Mouse (Mus musculus): ENCODE results near the gene Gjb4. TPM values are rescaled to one million over a fixed set of nuclear protein-coding genes. Genes with fewer than 3 reads are reported as not detected.

Gjb4 gene
- polyA plus RNA-seq, 1 experiment: 9.0 TPM

DNA sequence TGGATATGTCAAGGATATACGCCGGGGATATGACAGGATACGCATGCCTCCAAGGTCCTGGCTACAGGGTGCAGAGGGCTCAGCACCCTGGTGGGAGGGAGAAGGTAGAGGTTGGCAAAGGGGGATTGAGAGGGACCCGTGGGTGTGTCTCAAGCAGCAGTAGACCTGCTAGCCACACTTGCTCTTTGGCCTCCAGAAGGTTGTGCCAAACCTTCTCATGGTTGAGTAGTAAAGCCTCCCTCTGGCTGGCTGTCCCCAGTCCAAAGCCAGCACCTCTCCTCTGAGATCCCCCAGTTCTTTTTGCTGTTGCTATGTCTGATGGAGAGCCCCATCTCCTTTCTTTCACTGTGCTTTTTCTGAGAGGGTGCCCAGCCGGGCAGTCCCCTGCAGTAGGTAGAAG is 28.6 kb downstream of the Gjb4 start:
- Histone ChIP-seq H3K4me3 (ENCODE audit: insufficient read depth, poor library complexity, severe bottlenecking) (no peak overlapping the region), H3ac (ENCODE audit: control insufficient read depth, insufficient read length, low read depth) (no peak overlapping the region), H3K79me2 (ENCODE audit: control insufficient read depth, insufficient read depth) (no peaks in the 10 kb centered on the region), H3K27me3 (ENCODE audit: control insufficient read depth, insufficient read depth, insufficient read length) (no peaks in the 10 kb centered on the region), H3K36me3 (ENCODE audit: control insufficient read depth, insufficient read depth) (no peaks in the 10 kb centered on the region), H3K79me3 (ENCODE audit: low read depth) (no peaks in the 10 kb centered on the region)
- no peak for TF ChIP-seq MAX (IDR thresholded peaks at IDR 0.05)
- no peak for TF ChIP-seq MYOD1 (IDR thresholded peaks at IDR 0.05; ENCODE audit: control insufficient read depth, insufficient read length, low read depth)
- TF ChIP-seq CTCF (IDR thresholded peaks at IDR 0.05; ENCODE audit: control insufficient read depth, insufficient read depth, insufficient read length): no peak
- TF ChIP-seq CEBPB (IDR thresholded peaks at IDR 0.05; ENCODE audit: low read depth): no peak
- TF ChIP-seq FOSL1 (IDR thresholded peaks at IDR 0.05; ENCODE audit: insufficient read depth, low read length, poor library complexity, severe bottlenecking): no peak
- no peak for TF ChIP-seq MYOG (IDR thresholded peaks at IDR 0.05; ENCODE audit: control insufficient read depth, extremely low read depth, insufficient read length)
- no peak for TF ChIP-seq USF1 (IDR thresholded peaks at IDR 0.05; ENCODE audit: low read depth)

- Histone ChIP-seq H3K36me3 (ENCODE audit: control insufficient read depth, insufficient read depth) (no peaks in the 10 kb centered on the region), H3K79me2 (ENCODE audit: control insufficient read depth, insufficient read depth) (no peaks in the 10 kb centered on the region), H3K27me3 (ENCODE audit: control insufficient read depth, insufficient read depth, insufficient read length) (no peaks in the 10 kb centered on the region), H3K79me3 (ENCODE audit: low read depth) (no peaks in the 10 kb centered on the region), H3ac (ENCODE audit: control insufficient read depth, insufficient read length, low read depth) (no peak overlapping the region), H3K4me3 (ENCODE audit: insufficient read depth, poor library complexity, severe bottlenecking) (no peak overlapping the region)
- TF ChIP-seq CEBPB (IDR thresholded peaks at IDR 0.05; ENCODE audit: low read depth): no peak
- no peak for TF ChIP-seq USF1 (IDR thresholded peaks at IDR 0.05; ENCODE audit: low read depth)
- peak; percentile 67 for TF ChIP-seq CTCF (IDR thresholded peaks at IDR 0.05; ENCODE audit: control insufficient read depth, insufficient read depth, insufficient read length)
- peak; percentile 60 for TF ChIP-seq MAX (IDR thresholded peaks at IDR 0.05)
- TF ChIP-seq MYOG (IDR thresholded peaks at IDR 0.05; ENCODE audit: control insufficient read depth, extremely low read depth, insufficient read length): no peak
Measured at GRCm38 (mm10) chr4:127324759-127325158, 29.1 kb downstream of the Gjb4 start.

DNA sequence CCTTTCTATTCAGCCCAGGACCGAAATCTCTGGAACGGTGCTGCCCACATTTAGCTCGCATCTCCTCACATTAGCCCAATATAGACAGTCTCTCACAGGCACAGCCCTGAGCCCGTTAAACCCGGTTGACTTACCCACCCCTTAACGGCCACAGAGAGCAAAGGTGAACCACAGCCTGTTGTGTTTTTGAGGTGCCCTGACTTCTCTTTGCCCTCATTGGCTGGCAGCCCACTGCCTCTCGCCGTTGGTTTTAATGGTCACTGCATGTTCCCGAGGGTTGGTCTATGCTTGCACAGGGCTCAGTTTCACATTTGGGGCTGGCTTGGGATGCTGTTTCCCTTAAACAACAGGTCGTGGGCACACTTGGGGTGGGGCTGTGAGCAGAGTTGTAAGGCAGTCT is 29.6 kb downstream of the Gjb4 start:
- Histone ChIP-seq H3K27me3 (ENCODE audit: control insufficient read depth, insufficient read depth, insufficient read length) (no peaks in the 10 kb centered on the region), H3K79me2 (ENCODE audit: control insufficient read depth, insufficient read depth) (no peaks in the 10 kb centered on the region), H3K4me3 (ENCODE audit: insufficient read depth, poor library complexity, severe bottlenecking) (no peak overlapping the region), H3K36me3 (ENCODE audit: control insufficient read depth, insufficient read depth) (no peaks in the 10 kb centered on the region), H3ac (ENCODE audit: control insufficient read depth, insufficient read length, low read depth) (no peak overlapping the region), H3K79me3 (ENCODE audit: low read depth) (no peaks in the 10 kb centered on the region)
- TF ChIP-seq MAX (IDR thresholded peaks at IDR 0.05) (no peak), FOSL1 (IDR thresholded peaks at IDR 0.05; ENCODE audit: insufficient read depth, low read length, poor library complexity, severe bottlenecking) (no peak), USF1 (IDR thresholded peaks at IDR 0.05; ENCODE audit: low read depth) (no peak), CEBPB (IDR thresholded peaks at IDR 0.05; ENCODE audit: low read depth) (no peak), MYOD1 (IDR thresholded peaks at IDR 0.05; ENCODE audit: control insufficient read depth, insufficient read length, low read depth) (no peak), CTCF (IDR thresholded peaks at IDR 0.05; ENCODE audit: control insufficient read depth, insufficient read depth, insufficient read length) (no peak), MYOG (IDR thresholded peaks at IDR 0.05; ENCODE audit: control insufficient read depth, extremely low read depth, insufficient read length) (no peak)

DNA sequence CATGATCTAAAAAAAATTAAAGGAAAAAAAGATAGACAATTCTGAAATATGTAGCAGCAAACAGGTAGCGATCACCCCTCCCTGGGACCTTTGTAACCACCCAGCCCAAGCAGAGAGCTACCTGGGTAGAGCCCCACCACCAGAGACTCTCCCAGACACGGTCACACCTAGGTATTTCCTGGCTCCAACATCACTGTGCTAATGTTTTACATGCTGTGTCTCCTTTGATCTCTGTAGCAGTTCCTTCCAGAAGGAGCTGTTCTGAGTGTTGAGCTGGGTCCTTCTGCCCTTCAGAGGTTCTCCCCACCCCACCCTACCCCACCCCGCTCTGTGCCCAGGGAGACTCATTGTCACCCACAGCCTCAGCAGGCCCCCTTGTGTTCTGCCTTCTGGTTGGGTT is 30.2 kb downstream of the Gjb4 start:
- H3K36me3 ChIP-seq (ENCODE audit: control insufficient read depth, insufficient read depth): no peaks in the 10 kb centered on the region
- no peak for TF ChIP-seq CTCF (IDR thresholded peaks at IDR 0.05; ENCODE audit: control insufficient read depth, insufficient read depth, insufficient read length)

GRCm38 (mm10) chr4:127319613-127320012 is 34.3 kb downstream of the Gjb4 start:
- Histone ChIP-seq H3ac (ENCODE audit: control insufficient read depth, insufficient read length, low read depth) (no peak overlapping the region), H3K79me3 (ENCODE audit: low read depth) (no peaks in the 10 kb centered on the region), H3K36me3 (ENCODE audit: control insufficient read depth, insufficient read depth) (no peaks in the 10 kb centered on the region), H3K27me3 (ENCODE audit: control insufficient read depth, insufficient read depth, insufficient read length) (no peaks in the 10 kb centered on the region), H3K4me3 (ENCODE audit: insufficient read depth, poor library complexity, severe bottlenecking) (no peak overlapping the region), H3K79me2 (ENCODE audit: control insufficient read depth, insufficient read depth) (no peaks in the 10 kb centered on the region)
- no peak for TF ChIP-seq USF1 (IDR thresholded peaks at IDR 0.05; ENCODE audit: low read depth)
- peak; percentile 42 for TF ChIP-seq CTCF (IDR thresholded peaks at IDR 0.05; ENCODE audit: control insufficient read depth, insufficient read depth, insufficient read length)
- no peak for TF ChIP-seq MYOG (IDR thresholded peaks at IDR 0.05; ENCODE audit: control insufficient read depth, extremely low read depth, insufficient read length)
- no peak for TF ChIP-seq CEBPB (IDR thresholded peaks at IDR 0.05; ENCODE audit: low read depth)

More for the DNA sequence above, 30.2 kb downstream of the Gjb4 start:
- Histone ChIP-seq H3K79me3 (ENCODE audit: low read depth) (no peaks in the 10 kb centered on the region), H3ac (ENCODE audit: control insufficient read depth, insufficient read length, low read depth) (no peak overlapping the region), H3K4me3 (ENCODE audit: insufficient read depth, poor library complexity, severe bottlenecking) (no peak overlapping the region), H3K79me2 (ENCODE audit: control insufficient read depth, insufficient read depth) (no peaks in the 10 kb centered on the region), H3K27me3 (ENCODE audit: control insufficient read depth, insufficient read depth, insufficient read length) (no peaks in the 10 kb centered on the region)

- Histone ChIP-seq H3ac (ENCODE audit: control insufficient read depth, insufficient read length, low read depth) (no peak overlapping the region), H3K27me3 (ENCODE audit: control insufficient read depth, insufficient read depth, insufficient read length) (no peaks in the 10 kb centered on the region), H3K36me3 (ENCODE audit: control insufficient read depth, insufficient read depth) (no peaks in the 10 kb centered on the region), H3K79me2 (ENCODE audit: control insufficient read depth, insufficient read depth) (no peaks in the 10 kb centered on the region), H3K79me3 (ENCODE audit: low read depth) (no peaks in the 10 kb centered on the region), H3K4me3 (ENCODE audit: insufficient read depth, poor library complexity, severe bottlenecking) (no peak overlapping the region)
- TF ChIP-seq USF1 (IDR thresholded peaks at IDR 0.05; ENCODE audit: low read depth) (no peak), MYOG (IDR thresholded peaks at IDR 0.05; ENCODE audit: control insufficient read depth, extremely low read depth, insufficient read length) (no peak), CEBPB (IDR thresholded peaks at IDR 0.05; ENCODE audit: low read depth) (no peak), FOSL1 (IDR thresholded peaks at IDR 0.05; ENCODE audit: insufficient read depth, low read length, poor library complexity, severe bottlenecking) (no peak), CTCF (IDR thresholded peaks at IDR 0.05; ENCODE audit: control insufficient read depth, insufficient read depth, insufficient read length) (no peak), MYOD1 (IDR thresholded peaks at IDR 0.05; ENCODE audit: control insufficient read depth, insufficient read length, low read depth) (no peak), MAX (IDR thresholded peaks at IDR 0.05) (no peak)
Measured at GRCm38 (mm10) chr4:127317143-127317542, 36.7 kb downstream of the Gjb4 start.
